Comparison of ENCODE assay signal across 7 mouse cellular contexts in the genomic region with DNA sequence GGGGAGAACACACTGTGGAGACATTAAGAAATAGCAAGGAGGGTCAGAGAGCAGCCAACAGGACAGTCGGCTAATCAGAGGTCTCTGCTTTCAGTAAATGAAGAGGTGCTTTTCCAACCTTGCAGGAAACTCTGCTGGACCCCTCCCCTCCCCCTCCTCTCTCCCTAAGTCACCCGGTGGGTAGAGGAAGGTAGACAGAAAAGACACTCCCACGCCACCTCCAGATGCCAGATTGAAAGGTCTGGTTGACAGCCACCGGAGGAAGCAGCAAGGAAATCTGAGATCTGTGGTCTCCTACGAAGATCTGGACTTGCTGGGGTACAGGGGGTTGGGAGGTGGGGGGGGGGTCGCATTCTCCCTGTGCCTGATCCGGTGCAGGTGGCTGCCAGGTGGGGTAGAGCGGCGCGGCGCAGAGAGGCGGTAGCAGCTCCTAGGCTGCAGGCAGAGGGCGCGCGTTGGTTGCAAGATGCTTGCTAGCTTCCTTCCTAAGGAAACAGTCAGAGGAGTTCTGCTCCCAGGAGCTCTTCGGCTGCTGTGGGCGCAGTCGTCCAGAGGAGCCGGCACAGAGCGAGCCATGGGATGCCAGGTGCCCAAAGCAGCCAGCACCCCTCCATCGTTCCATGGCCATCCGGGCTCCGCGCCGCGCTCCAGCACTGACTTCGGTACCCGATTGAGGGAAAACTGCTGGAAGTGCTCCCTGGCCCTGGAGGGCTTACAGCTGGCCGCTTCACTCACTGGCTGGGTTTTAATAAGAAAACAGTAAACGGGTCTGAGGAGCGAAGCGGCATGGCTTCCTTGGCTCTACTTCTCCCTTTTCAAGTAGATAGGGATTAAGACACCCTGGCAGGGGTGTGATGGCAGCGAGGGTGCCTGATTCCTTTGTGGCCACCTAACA. TPM values are rescaled to one million over a fixed set of nuclear protein-coding genes. Genes with fewer than 3 reads are reported as not detected.
DNase-seq lines count a peak whose midpoint lies in the region; ATAC-seq lines count a peak whose summit lies in the region.

No protein-coding gene starts in this region.

- WGBS in intestine, embryonic 15.5 days: 4% methylated on average over 33 of the region's 33 CpGs

- intact Hi-C loops in left cerebral cortex, postnatal 14 days (cut with DNase I): loop anchor here (5.0 kb wide), 1 partner anchor 890 kb away; no protein-coding TSS in a partner anchor

- peak overlapping the region; percentile 86 for H3K4me2 ChIP-seq in intestine, embryonic 15.5 days (replicated peaks)

- H3K27me3 ChIP-seq in intestine, embryonic 15.5 days (replicated peaks): no peaks in the 10 kb centered on the region

- H3K4me3 ChIP-seq in intestine, embryonic 15.5 days (replicated peaks): peak overlapping the region; percentile 64

- H3K27ac ChIP-seq in intestine, embryonic 15.5 days: peak overlapping the region; percentile 7

- no peaks in the 10 kb centered on the region for H3K4me1 ChIP-seq in intestine, embryonic 15.5 days (replicated peaks)

- ATAC-seq in granulocyte monocyte progenitor cell, adult 5-6 weeks (replicated peaks; ENCODE audit: poor library complexity, severe bottlenecking): peak; percentile 65
- peak; percentile 97 for ATAC-seq in intestine, embryonic 15.5 days
- peak; percentile 34; the same call in 1 of the 2 replicates for ATAC-seq in megakaryocyte-erythroid progenitor cell, adult 5-6 weeks (replicated peaks; ENCODE audit: low FRiP score, low TSS enrichment, poor library complexity, severe bottlenecking)

- H3K9ac ChIP-seq in intestine, embryonic 15.5 days: peak overlapping the region; percentile 61

- peak; percentile 78 for DNase-seq in brain, embryonic 18.5 days (ENCODE audit: low read depth, low spot score)
- DNase-seq in embryo, embryonic 9.5 days (ENCODE audit: extremely low spot score): peak; percentile 82
- peak; percentile 72 to 86 for DNase-seq in left cerebral cortex, postnatal 14 days (ENCODE audit: low spot score in 2 of 2)
- peak; percentile 85 for DNase-seq in right cerebral cortex, postnatal 4 days

- H3K36me3 ChIP-seq in intestine, embryonic 15.5 days: no peaks in the 10 kb centered on the region

- no peaks in the 10 kb centered on the region for H3K9me3 ChIP-seq in intestine, embryonic 15.5 days

RNA-seq across cellular contexts. Expression of a gene that starts 7.1 kb away (rescaled TPM):
- total RNA-seq in granulocyte monocyte progenitor cell, adult 5-6 weeks (2014; fragmentation: Nextera tagmentation): not detected in 2 replicates
- not detected in 2 replicates for total RNA-seq in granulocyte monocyte progenitor cell, adult 5-6 weeks (2017)
- polyA plus RNA-seq in intestine, embryonic 15.5 days (2015; fragmentation: Nextera tagmentation; extraction: Ambion mirVana): 9.2 and 11.0 TPM in 2 replicates
- total RNA-seq in left cerebral cortex, postnatal 14 days (2021): 10 to 100 TPM; 15.9 to 17.9 TPM
- not detected in 2 replicates for total RNA-seq in megakaryocyte-erythroid progenitor cell, adult 5-6 weeks (2014; fragmentation: Nextera tagmentation)
- not detected in 2 replicates for total RNA-seq in megakaryocyte-erythroid progenitor cell, adult 5-6 weeks (2017)

Comparison
In these comparisons a context has a peak if more than half of its experiments do, and no peak if none do; other contexts are left out.
1. Peak in every context shown above with its lines: DNase-seq, ATAC-seq, H3K4me3 ChIP-seq and H3K27ac ChIP-seq.
2. ATAC-seq: peak in every context shown above with its lines; median percentile 97 in intestine, embryonic 15.5 days; 65 in granulocyte monocyte progenitor cell, adult 5-6 weeks; 34 in megakaryocyte-erythroid progenitor cell, adult 5-6 weeks.
3. RNA of a gene that starts 7.1 kb away (total RNA-seq): 15.9 to 17.9 TPM in left cerebral cortex, postnatal 14 days; not detected in granulocyte monocyte progenitor cell, adult 5-6 weeks and not detected in megakaryocyte-erythroid progenitor cell, adult 5-6 weeks; every median in the first group is over 10 times any median in the second.